Mouse (Mus musculus) heart, postnatal 25 days (tissue): ENCODE data around the gene Khdc3. TPM values are rescaled to one million over a fixed set of nuclear protein-coding genes. Genes with fewer than 3 reads are reported as not detected.
"Not testable (repeated sequence)": the region's sequence is repeated elsewhere in the genome, so short reads cannot be mapped to it uniquely, and the experiment has no call there.

Experiments used
- DNase-seq: peaks from one replicate; pipeline ENCODE4 v3.0.0; 2022; ENCODE audit warnings: low spot score
- intact Hi-C: fragments of 180-260 bp; cut with DNase I; formaldehyde crosslinking; loops from one replicate; pipeline ENCODE4 v1.15.1; 2025
- total RNA-seq, 2 experiments: library from RNA; stranded (reverse); gene quantifications; 2 replicates each; pipeline ENCODE4 v1.2.3; 2021

Gene Khdc3
- total RNA-seq, 2 experiments from 2014 or later, result not detected

- intact Hi-C loops, result loop anchor here (10.0 kb wide), 2 partner anchors 210 to 330 kb away; no protein-coding TSS in a partner anchor
- DNase-seq, result no peak
Observed at GRCm38 (mm10) chr9:73094580-73094979, 7.1 kb upstream of the Khdc3 start.

- no peak for DNase-seq
- intact Hi-C loops, result loop anchor here (10.0 kb wide), 2 partner anchors 213 to 333 kb away; no protein-coding TSS in a partner anchor
Observed at GRCm38 (mm10) chr9:73097898-73098297, 3.7 kb upstream of the Khdc3 start.

- intact Hi-C loops, result no loop called here
- DNase-seq, result no peak
Observed at GRCm38 (mm10) chr9:73102181-73102580, 545 bp downstream of the Khdc3 start, which contains the start of gene Gm20509. Gm20509 (plus strand) TSS chr9:73102470.

DNA sequence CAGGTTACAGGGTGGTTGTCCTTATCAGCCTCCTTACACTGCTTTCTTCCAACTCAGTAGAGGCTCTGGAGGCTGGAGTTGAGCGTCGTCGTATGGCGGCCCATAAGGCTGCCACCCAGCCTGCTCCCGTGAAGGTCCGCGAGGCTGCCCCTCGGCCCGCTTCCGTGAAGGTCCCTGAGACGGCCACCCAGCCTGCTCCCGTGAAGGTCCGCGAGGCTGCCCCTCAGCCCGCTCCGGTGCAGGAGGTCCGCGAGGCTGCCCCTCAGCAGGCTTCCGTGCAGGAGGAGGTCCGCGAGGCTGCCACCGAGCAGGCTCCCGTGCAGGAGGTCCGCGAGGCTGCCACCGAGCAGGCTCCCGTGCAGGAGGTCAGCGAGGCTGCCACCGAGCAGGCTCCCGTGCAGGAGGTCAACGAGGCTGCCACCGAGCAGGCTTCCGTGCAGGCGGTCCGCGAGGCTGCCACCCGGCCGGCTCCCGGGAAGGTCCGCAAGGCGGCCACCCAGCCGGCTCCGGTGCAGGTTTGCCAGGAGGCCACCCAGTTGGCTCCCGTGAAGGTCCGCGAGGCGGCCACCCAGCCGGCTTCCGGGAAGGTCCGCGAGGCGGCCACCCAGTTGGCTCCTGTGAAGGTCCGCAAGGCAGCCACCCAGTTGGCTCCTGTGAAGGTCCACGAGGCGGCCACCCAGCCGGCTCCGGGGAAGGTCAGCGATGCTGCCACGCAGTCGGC is 1.7 kb downstream of the Khdc3 start:
- DNase-seq, result peak; percentile 19
- intact Hi-C loops, result no loop called here

DNA sequence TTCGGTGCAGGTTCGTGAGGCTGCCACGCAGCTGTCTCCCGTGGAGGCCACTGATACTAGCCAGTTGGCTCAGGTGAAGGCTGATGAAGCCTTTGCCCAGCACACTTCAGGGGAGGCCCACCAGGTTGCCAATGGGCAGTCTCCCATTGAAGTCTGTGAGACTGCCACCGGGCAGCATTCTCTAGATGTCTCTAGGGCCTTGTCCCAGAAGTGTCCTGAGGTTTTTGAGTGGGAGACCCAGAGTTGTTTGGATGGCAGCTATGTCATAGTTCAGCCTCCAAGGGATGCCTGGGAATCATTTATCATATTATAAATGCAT is 2.2 kb downstream of the Khdc3 start:
- DNase-seq, result no peak
- intact Hi-C loops, result no loop called here

GRCm38 (mm10) chr9:73105141-73105540 is 3.5 kb downstream of the Khdc3 start:
- DNase-seq, result no peak
- intact Hi-C loops, result no loop called here

DNA sequence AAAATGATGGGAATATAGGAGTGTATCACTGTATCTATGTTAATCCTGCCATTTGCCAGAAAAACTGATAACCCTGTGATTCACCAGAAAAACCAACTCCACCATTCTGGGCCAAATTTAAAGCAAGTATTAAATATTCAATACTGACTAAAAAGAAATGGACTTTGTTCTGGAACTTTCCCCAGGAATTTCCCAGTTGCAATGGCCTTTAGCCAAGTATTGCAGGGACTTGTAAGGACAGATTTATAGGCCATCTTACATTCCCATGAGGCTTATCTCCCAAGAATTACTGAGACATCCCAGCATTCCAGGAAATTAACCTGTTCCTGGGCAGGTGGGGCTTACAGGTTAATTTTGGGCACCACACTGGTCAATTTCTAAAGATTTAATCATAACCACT is 4.1 kb downstream of the Khdc3 start:
- intact Hi-C loops, result no loop called here
- no peak for DNase-seq

DNA sequence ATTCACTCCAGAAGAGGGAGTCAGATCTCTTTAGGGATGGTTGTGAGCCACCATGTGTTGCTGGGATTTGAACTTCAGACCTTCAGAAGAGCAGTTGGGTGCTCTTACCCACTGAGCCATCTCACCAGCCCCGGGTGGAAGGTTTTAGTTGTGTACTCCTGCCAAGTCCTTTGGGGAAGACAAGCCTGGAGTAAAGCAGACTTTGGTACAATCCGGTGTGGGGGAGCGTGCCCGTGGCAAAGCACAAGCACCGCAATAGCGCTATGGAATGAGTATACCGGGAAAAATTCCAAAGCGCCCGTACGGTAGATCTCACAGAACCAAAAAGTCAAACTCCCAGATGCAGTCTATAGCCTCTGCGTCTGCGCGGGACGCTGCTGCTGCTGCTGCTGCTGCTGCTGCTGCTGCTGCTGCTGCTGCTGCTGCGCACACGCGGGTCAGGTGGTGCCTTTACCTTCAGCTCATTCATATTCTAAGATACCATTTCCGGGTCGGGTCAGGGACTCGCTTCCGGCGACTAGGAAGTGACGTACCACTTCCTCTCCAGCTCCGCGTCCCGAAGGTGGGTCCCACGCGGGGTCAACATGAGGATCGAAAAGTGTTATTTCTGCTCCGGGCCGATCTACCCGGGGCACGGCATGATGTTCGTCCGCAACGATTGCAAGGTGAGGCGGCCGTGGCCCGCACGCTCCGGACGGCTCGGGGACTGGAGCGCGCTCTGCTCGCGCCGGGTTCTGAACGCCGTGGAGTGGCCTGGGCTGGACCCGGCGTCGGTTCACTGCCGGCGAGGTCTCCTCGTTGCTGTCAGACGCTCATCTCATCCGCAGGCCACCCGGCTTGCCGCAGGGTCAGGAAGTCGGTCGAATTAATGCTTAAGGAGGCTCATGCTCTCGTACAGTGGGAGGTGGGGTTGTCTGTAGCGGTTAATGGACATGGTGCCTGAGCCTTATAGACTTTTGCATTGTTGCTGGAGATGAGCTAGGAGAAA is 11.6 kb downstream of the Khdc3 start, which contains the start of gene Rsl24d1:
TSS of gene Rsl24d1 (plus strand) at position 508 of the 988 bp plus-strand sequence.
- intact Hi-C loops, result no loop called here
- DNase-seq, result peak; percentile 60

- intact Hi-C loops, DNase-seq: not testable (repeated sequence)
Observed at GRCm38 (mm10) chr9:73116704-73117103, 15.1 kb downstream of the Khdc3 start.

DNA sequence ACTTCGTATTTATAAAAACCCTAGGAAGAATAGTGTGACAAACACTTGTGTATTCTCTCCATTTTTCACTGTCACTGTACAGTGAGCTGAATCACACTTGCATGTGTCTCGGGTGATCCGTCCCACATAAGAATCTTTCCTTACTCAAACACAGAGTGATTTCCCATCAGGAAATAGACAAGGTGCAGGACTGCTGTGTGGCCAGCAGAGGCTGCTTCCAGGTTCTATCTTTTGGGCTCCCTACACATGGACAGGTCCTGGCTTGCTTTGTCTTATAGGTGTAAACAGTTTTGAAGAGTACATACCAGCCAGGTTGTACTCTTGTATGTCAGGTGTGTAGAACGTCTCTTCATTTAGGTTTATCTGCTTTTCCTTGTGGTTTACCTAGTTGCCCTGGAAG is 16.4 kb downstream of the Khdc3 start:
- intact Hi-C loops, result no loop called here
- no peak for DNase-seq

GRCm38 (mm10) chr9:73121735-73122134 is 20.1 kb downstream of the Khdc3 start:
- intact Hi-C loops, result no loop called here
- no peak for DNase-seq

- intact Hi-C loops, result no loop called here
- no peak for DNase-seq
Observed at GRCm38 (mm10) chr9:73125043-73125570, 23.5 kb downstream of the Khdc3 start.

DNA sequence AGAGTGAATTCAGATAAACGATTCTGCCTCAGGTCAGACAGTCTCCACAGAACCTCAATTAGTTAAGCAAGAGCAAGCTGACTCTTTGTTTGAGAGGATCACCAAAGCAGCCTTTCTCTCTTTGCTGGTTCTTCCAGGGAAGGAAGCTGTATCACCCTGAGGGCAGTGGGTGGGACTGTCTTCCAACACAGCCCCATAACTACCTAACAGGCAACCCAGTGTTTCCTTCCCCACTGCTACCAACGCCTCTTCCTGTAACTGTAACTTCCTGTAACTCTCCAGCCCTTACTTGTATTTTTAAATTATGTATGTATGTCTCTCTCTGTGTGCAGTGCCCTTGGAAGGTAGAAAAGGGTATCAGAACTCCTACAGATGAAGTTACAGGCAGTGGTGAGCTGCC is 25.8 kb downstream of the Khdc3 start:
- DNase-seq, result no peak
- intact Hi-C loops, result no loop called here

- DNase-seq, result no peak
- intact Hi-C loops, result no loop called here
Observed at GRCm38 (mm10) chr9:73129875-73130274, 28.2 kb downstream of the Khdc3 start.

GRCm38 (mm10) chr9:73130529-73130928 is 28.9 kb downstream of the Khdc3 start:
- intact Hi-C loops, result no loop called here
- no peak for DNase-seq

- no peak for DNase-seq
Observed at GRCm38 (mm10) chr9:73137341-73137886, 35.8 kb downstream of the Khdc3 start.

More at GRCm38 (mm10) chr9:73137341-73137886, 35.8 kb downstream of the Khdc3 start:
- intact Hi-C loops, result no loop called here
